9 mouse cellular contexts compared by ENCODE assay signal in the genomic region with DNA sequence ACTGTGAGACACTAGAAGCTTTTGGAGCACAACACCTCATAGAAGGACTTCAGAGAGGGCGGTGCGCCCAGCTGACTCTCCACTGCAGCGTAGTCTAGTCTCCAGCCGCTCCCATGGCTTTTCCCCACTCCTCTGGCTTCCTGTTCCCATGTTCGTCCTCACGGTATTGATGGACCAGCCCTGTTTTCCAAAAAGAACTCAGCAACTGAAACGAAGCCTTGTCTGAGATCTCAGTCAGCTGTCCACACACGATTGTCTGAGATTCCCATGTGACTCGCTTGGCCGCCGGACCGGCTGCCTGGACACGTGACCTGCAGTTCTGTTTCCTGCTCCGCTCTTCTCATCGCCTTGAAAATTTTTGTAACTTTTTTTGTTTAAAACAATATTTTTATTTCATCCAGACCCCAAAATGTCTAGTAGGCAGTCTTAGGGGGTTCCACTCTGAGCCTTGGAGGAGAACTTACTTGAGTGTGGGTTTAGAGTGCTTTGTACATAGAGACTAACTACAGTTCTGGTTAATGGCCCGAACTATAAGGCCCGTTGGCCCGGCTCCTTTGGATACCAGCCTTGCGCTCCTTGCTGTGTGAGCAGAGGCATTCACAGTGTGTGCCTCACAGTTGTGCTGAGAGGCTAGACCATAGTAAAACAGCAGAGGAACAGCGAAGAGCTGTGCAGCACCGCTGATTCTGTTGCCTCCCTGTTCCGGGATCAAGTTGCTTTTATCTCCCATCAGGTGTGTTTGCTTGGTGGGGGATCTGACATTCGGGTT. TPM values are rescaled to one million over a fixed set of nuclear protein-coding genes. Genes with fewer than 3 reads are reported as not detected.
A peak's percentile ranks its signal among the peaks of the same experiment; 100 is the strongest.
DNase-seq lines count a peak whose midpoint lies in the region; ATAC-seq and TF ChIP-seq lines count a peak whose summit lies in the region.
"Had no signal": no experiment of that assay in that cellular context is flagged by ENCODE, and none has a peak within 500 bp of the region (broad histone marks: within the 10 kb centered on the region; RNA-seq: fewer than 3 reads in every experiment).

No protein-coding gene starts in this region.

- ATAC-seq in heart, embryonic 11.5 days (replicated peaks; ENCODE audit: insufficient number of reproducible peaks, low FRiP score, low TSS enrichment) = no peak
- no peak for ATAC-seq in forebrain, postnatal 0 days
- ATAC-seq: forebrain, embryonic 13.5 days; midbrain, embryonic 15.5 days had no signal

- peak overlapping the region; percentile 81 for H3K4me3 ChIP-seq in testis, adult 2 months (ENCODE audit: control insufficient read depth, low read depth, low read length)
- no peak overlapping the region for H3K4me3 ChIP-seq in heart, embryonic 11.5 days (ENCODE audit: low read depth, low read length)
- no peak overlapping the region for H3K4me3 ChIP-seq in hindbrain, embryonic 10.5 days
- no peak overlapping the region for H3K4me3 ChIP-seq in forebrain, postnatal 0 days (ENCODE audit: low read depth, low read length)
- H3K4me3 ChIP-seq: forebrain, embryonic 13.5 days; midbrain, embryonic 15.5 days had no signal

- 70% methylated on average over 23 of the region's 23 CpGs for WGBS in heart, embryonic 11.5 days (ENCODE audit: insufficient replicate concordance)
- WGBS in hindbrain, embryonic 10.5 days = 81% methylated on average over 23 of the region's 23 CpGs
- 85% methylated on average over 23 of the region's 23 CpGs for WGBS in forebrain, postnatal 0 days

- H3K4me1 ChIP-seq in testis, adult 2 months (ENCODE audit: control insufficient read depth, insufficient read depth, low read length) = peaks cover 2% of the 10 kb centered on the region; the same call in 1 of the 2 replicates
- peaks cover 5% of the 10 kb centered on the region; the same call in 1 of the 2 replicates for H3K4me1 ChIP-seq in heart, embryonic 11.5 days (ENCODE audit: control insufficient read depth, insufficient read depth, low read length)
- 0 out of 2 replicates have a peak, but pooled peaks cover 2% of the 10 kb centered on the region for H3K4me1 ChIP-seq in hindbrain, embryonic 10.5 days (replicated peaks)
- no peaks in the 10 kb centered on the region for H3K4me1 ChIP-seq in forebrain, postnatal 0 days (ENCODE audit: insufficient read depth)
- H3K4me1 ChIP-seq: forebrain, embryonic 13.5 days; midbrain, embryonic 15.5 days had no signal

- H3K27me3 ChIP-seq in testis, adult 2 months (ENCODE audit: control insufficient read depth, insufficient read depth, low read length) = no peaks in the 10 kb centered on the region
- no peaks in the 10 kb centered on the region for H3K27me3 ChIP-seq in heart, embryonic 11.5 days (ENCODE audit: control insufficient read depth, insufficient read depth, low read length)
- no peaks in the 10 kb centered on the region for H3K27me3 ChIP-seq in hindbrain, embryonic 10.5 days (ENCODE audit: insufficient read depth, poor library complexity, severe bottlenecking)
- no peaks in the 10 kb centered on the region for H3K27me3 ChIP-seq in forebrain, postnatal 0 days (ENCODE audit: insufficient read depth, low read length)
- H3K27me3 ChIP-seq: forebrain, embryonic 13.5 days; midbrain, embryonic 15.5 days had no signal

- DNase-seq in testis, postnatal 10 days (ENCODE audit: low spot score) = no peak
- peak; percentile 59 for DNase-seq in kidney, postnatal 14 days
- no peak for DNase-seq in natural killer cell, adult 2 months (ENCODE audit: low spot score in 2 of 2)
- no peak for DNase-seq in hindbrain, embryonic 10.5 days (ENCODE audit: low spot score)
- DNase-seq in forebrain, postnatal 0 days = no peak

- H3K27ac ChIP-seq in testis, adult 2 months (ENCODE audit: control insufficient read depth, insufficient read depth, low read depth, low read length) = no peak overlapping the region
- H3K27ac ChIP-seq in heart, embryonic 11.5 days (ENCODE audit: low read depth, low read length) = no peak overlapping the region
- H3K27ac ChIP-seq in hindbrain, embryonic 10.5 days = no peak overlapping the region
- H3K27ac ChIP-seq in forebrain, postnatal 0 days (ENCODE audit: low read depth, low read length) = no peak overlapping the region
- H3K27ac ChIP-seq: forebrain, embryonic 13.5 days; midbrain, embryonic 15.5 days had no signal

- H3K9me3 ChIP-seq in heart, embryonic 11.5 days (replicated peaks; ENCODE audit: control insufficient read depth, low read length) = no peaks in the 10 kb centered on the region
- H3K9me3 ChIP-seq in hindbrain, embryonic 10.5 days = no peaks in the 10 kb centered on the region
- H3K9me3 ChIP-seq in forebrain, postnatal 0 days (ENCODE audit: low read length) = no peaks in the 10 kb centered on the region
- H3K9me3 ChIP-seq: forebrain, embryonic 13.5 days; midbrain, embryonic 15.5 days had no signal

- H3K4me2 ChIP-seq in heart, embryonic 11.5 days = peak overlapping the region; percentile 21
- no peak overlapping the region for H3K4me2 ChIP-seq in forebrain, postnatal 0 days (ENCODE audit: low read depth)
- H3K4me2 ChIP-seq: forebrain, embryonic 13.5 days; midbrain, embryonic 15.5 days had no signal

- no peaks in the 10 kb centered on the region for H3K36me3 ChIP-seq in testis, adult 2 months (ENCODE audit: control insufficient read depth, insufficient read depth, low read length)
- H3K36me3 ChIP-seq in heart, embryonic 11.5 days (ENCODE audit: control insufficient read depth, insufficient read depth, low read length) = no peaks in the 10 kb centered on the region
- no peaks in the 10 kb centered on the region for H3K36me3 ChIP-seq in hindbrain, embryonic 10.5 days
- H3K36me3 ChIP-seq in forebrain, postnatal 0 days (ENCODE audit: insufficient read depth) = no peaks in the 10 kb centered on the region
- H3K36me3 ChIP-seq: midbrain, embryonic 15.5 days had no signal

- no peak overlapping the region for H3K9ac ChIP-seq in heart, embryonic 11.5 days (ENCODE audit: low read depth, low read length)
- no peak overlapping the region for H3K9ac ChIP-seq in forebrain, postnatal 0 days
- H3K9ac ChIP-seq: forebrain, embryonic 13.5 days; midbrain, embryonic 15.5 days had no signal

- no peak for TF ChIP-seq POLR2A in testis, adult 2 months (IDR thresholded peaks at IDR 0.05; ENCODE audit: control insufficient read depth, low read depth, low read length)

- TF ChIP-seq CTCF in testis, adult 2 months (IDR thresholded peaks at IDR 0.05; ENCODE audit: control insufficient read depth, insufficient read depth, insufficient replicate concordance, low read depth, low read length) = no peak
- TF ChIP-seq CTCF in forebrain, postnatal 0 days (IDR thresholded peaks at IDR 0.05; ENCODE audit: low read depth) = no peak

RNA-seq across cellular contexts. Expression of a gene that starts 30.3 kb away (rescaled TPM):
- polyA plus RNA-seq in testis, adult 2 months (2012; rRNA removed) = 1.4 and 2.0 TPM in 2 replicates
- 292 and 312 TPM in 2 replicates for polyA plus RNA-seq in heart, embryonic 11.5 days (2014; fragmentation: Nextera tagmentation; extraction: Ambion mirVana)
- polyA plus RNA-seq in hindbrain, embryonic 10.5 days (2016; fragmentation: Nextera tagmentation; extraction: Ambion mirVana) = 0.68 and 1.6 TPM in 2 replicates
- total RNA-seq in forebrain, postnatal 0 days (2014; rRNA removed) = 0.14 and 0.38 TPM in 2 replicates
- 0.39 TPM in 2 replicates for polyA plus RNA-seq in forebrain, postnatal 0 days (2015; fragmentation: Nextera tagmentation; extraction: Ambion mirVana)

RNA-seq across cellular contexts. Expression of a gene that starts 40.6 kb away (rescaled TPM):
- polyA plus RNA-seq in testis, adult 2 months (2012; rRNA removed) = 3.7 and 4.7 TPM in 2 replicates
- 0.25 and 0.43 TPM in 2 replicates for polyA plus RNA-seq in heart, embryonic 11.5 days (2014; fragmentation: Nextera tagmentation; extraction: Ambion mirVana)
- 0.10 and 0.27 TPM in 2 replicates for polyA plus RNA-seq in hindbrain, embryonic 10.5 days (2016; fragmentation: Nextera tagmentation; extraction: Ambion mirVana)
- total RNA-seq in forebrain, postnatal 0 days (2014; rRNA removed) = 1.2 and 2.5 TPM in 2 replicates
- polyA plus RNA-seq in forebrain, postnatal 0 days (2015; fragmentation: Nextera tagmentation; extraction: Ambion mirVana) = 0.74 and 1.0 TPM in 2 replicates

RNA-seq across cellular contexts. Expression of a gene that starts 45.5 kb away (rescaled TPM):
- not detected in 2 replicates for polyA plus RNA-seq in testis, adult 2 months (2012; rRNA removed)
- 2.4 and 3.4 TPM in 2 replicates for polyA plus RNA-seq in heart, embryonic 11.5 days (2014; fragmentation: Nextera tagmentation; extraction: Ambion mirVana)
- not detected in 2 replicates for polyA plus RNA-seq in hindbrain, embryonic 10.5 days (2016; fragmentation: Nextera tagmentation; extraction: Ambion mirVana)
- not detected in 2 replicates for total RNA-seq in forebrain, postnatal 0 days (2014; rRNA removed)
- polyA plus RNA-seq in forebrain, postnatal 0 days (2015; fragmentation: Nextera tagmentation; extraction: Ambion mirVana) = not detected in 2 replicates
- polyA plus RNA-seq: forebrain, embryonic 13.5 days; midbrain, embryonic 15.5 days had no signal

RNA-seq across cellular contexts. Expression of a gene that starts 45.5 kb away (rescaled TPM):
- polyA plus RNA-seq in testis, adult 2 months (2012; rRNA removed) = 53.2 and 68.3 TPM in 2 replicates
- 289 and 314 TPM in 2 replicates for polyA plus RNA-seq in heart, embryonic 11.5 days (2014; fragmentation: Nextera tagmentation; extraction: Ambion mirVana)
- 142 and 146 TPM in 2 replicates for polyA plus RNA-seq in hindbrain, embryonic 10.5 days (2016; fragmentation: Nextera tagmentation; extraction: Ambion mirVana)
- total RNA-seq in forebrain, postnatal 0 days (2014; rRNA removed) = 12.9 and 51.7 TPM in 2 replicates
- polyA plus RNA-seq in forebrain, postnatal 0 days (2015; fragmentation: Nextera tagmentation; extraction: Ambion mirVana) = 80.3 and 102 TPM in 2 replicates

RNA-seq across cellular contexts. Expression of a gene that starts 50.4 kb away (rescaled TPM):
- 22.4 and 23.4 TPM in 2 replicates for polyA plus RNA-seq in testis, adult 2 months (2012; rRNA removed)
- polyA plus RNA-seq in heart, embryonic 11.5 days (2014; fragmentation: Nextera tagmentation; extraction: Ambion mirVana) = 0.21 TPM in 1 of 2 replicates, not detected in the other
- 0.60 and 2.0 TPM in 2 replicates for polyA plus RNA-seq in hindbrain, embryonic 10.5 days (2016; fragmentation: Nextera tagmentation; extraction: Ambion mirVana)
- total RNA-seq in forebrain, postnatal 0 days (2014; rRNA removed) = 1.2 and 2.6 TPM in 2 replicates
- polyA plus RNA-seq in forebrain, postnatal 0 days (2015; fragmentation: Nextera tagmentation; extraction: Ambion mirVana) = 0.91 and 1.5 TPM in 2 replicates

Comparison
In these comparisons a context has a peak if more than half of its experiments do, and no peak if none do; other contexts are left out.
1. RNA of a gene that starts 30.3 kb away (polyA plus RNA-seq): 292 to 312 TPM in heart, embryonic 11.5 days; 1.4 to 2.0 TPM in testis, adult 2 months, 0.68 to 1.6 TPM in hindbrain, embryonic 10.5 days and 0.39 TPM in forebrain, postnatal 0 days; every median in the first group is over 10 times any median in the second.